Mouse (Mus musculus) adrenal gland, postnatal 10 days (tissue): ENCODE measurements at regions not wholly inside any gene's neighbourhood (a gene's known extent, or its start where the extent isn't known, plus 50 kb on each side); places are given as distances from the start of the nearest gene placed in this dataset.
"Not testable (repeated sequence)": the region's sequence is repeated elsewhere in the genome, so short reads cannot be mapped to it uniquely, and the experiment has no call there.

Source experiments
- DNase-seq: peaks from one replicate; pipeline ENCODE4 v3.0.0; 2021; ENCODE audit warnings: mixed read lengths

- no peak for DNase-seq
Measured at GRCm38 (mm10) chr17:79547524-79547923, 64.1 kb upstream of the Rmdn2 start.

- not testable (repeated sequence) for DNase-seq
Measured at GRCm38 (mm10) chr17:79550409-79550808, 61.3 kb upstream of the Rmdn2 start.

- no peak for DNase-seq
Measured at GRCm38 (mm10) chr17:79553850-79554249, 57.8 kb upstream of the Rmdn2 start.

GRCm38 (mm10) chr17:79555593-79555992 is 56.1 kb upstream of the Rmdn2 start:
- DNase-seq, result no peak
